Mouse (Mus musculus) heart, adult 11 months (tissue): Measurements from ENCODE around the gene Pld4.

ENCODE experiments used
- DNase-seq: peaks from one replicate; pipeline ENCODE4 v3.0.0; 2022

Pld4 gene

DNA sequence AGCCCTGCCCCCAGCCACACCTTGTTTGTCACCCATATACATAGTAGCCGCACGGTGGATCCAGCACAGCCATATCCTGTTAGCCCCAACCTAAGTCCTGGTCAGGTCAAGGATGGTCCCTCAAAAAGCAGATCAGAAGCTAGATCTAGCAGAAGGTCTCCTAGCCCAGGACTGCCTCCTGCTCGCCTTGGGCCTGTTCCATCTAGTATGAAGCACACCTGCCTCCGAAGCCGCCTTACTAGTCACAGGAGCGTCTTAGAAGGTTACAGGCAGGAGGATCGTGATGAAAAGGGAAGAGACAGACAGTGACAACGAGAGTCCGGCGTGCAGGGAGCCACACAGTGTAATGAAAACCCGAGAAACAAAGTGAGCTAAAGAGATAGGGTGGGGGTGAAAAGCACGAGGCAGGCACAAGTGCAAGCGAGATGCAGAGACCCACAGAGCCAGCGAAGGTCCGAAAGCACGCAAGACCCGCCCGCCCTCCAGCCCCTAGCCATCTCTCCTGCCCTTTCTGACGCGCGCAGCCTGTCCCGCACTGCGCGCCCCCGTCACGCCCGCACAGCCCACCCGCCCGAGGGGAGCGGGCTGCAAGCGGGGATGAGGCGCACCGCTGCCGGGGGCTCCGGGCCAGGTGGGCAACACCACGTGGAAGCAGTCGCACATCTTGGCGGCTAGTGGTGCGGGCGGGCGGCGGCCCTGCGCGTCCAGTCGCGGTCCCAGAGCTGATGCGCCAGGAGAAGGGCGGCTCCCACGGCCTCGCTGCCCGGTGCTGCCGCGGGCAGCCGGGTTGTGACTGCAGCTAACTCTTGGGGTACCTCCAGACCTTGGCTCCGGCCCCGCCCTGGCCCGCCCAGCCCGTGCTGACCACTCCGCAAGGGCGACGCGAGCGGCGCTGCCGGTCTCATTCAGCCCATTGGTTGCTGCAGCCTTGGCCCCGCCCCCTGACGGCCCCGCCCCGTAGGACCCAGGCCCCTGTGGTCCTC, 41.7 kb downstream of the Pld4 start, which contains the start of gene Ahnak2:
Ahnak2 (minus strand) TSS at position 794 of the 983 bp plus-strand sequence.
- peak; percentile 93 for DNase-seq

DNA sequence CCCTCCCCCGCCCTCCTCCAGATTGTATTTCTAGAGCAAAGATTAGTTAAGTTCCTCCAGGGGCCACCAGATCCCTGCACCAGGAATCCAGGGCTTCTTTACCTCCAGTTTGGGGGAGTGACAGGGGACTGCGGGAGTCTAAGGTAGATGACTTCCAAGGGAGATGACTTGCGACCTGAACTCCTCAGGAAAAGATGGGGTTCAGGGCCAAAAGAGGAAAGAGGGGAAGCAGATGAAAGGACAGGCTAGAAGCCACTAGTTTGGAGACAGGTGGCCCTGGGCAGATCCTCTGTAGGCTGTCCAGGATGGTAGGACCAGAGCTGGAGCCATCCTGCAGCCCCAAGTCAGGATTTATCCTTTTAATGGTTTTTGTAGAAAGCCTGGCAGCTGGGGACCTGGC, 42.5 kb downstream of the Pld4 start:
- peak; percentile 82 for DNase-seq

DNA sequence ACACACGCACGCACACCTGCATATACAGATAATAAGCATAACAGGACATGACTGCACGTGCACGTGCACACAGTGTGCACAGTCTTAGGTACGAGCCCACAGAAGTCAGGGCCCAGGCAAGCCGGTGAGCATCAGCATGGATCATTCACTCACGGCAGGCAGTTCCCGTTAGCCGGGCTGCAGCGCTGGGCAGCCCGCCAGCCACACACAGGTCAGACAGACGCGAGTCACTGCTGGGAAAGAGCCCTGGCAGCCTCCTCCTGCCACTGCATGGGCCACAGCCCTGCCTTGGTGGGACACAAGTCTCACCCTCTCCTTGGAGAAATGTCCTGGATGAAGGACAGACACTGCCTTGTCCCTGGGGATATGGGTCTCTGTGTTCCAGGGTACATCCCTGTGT, 43.6 kb downstream of the Pld4 start:
- no peak for DNase-seq

DNA sequence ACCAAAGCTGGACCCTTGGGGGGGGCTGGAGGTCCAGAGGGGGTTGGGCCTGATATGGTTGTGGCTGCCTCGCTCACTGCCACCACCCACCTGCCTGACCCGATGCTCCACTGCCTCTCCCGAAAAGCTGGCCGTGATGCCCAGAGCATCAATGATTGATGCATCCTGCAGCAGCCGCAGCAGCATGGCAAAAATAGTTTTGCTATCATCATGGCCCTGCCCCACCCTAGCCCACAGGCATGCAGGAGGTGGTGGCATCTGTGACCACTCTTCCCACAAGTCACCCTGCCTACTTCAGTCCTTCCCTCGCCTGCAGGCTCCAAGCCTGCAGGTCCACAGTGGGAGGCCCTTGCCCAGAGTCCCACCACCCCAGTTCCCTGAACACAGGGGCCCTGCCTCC, 45.6 kb downstream of the Pld4 start:
- DNase-seq: no peak

DNA sequence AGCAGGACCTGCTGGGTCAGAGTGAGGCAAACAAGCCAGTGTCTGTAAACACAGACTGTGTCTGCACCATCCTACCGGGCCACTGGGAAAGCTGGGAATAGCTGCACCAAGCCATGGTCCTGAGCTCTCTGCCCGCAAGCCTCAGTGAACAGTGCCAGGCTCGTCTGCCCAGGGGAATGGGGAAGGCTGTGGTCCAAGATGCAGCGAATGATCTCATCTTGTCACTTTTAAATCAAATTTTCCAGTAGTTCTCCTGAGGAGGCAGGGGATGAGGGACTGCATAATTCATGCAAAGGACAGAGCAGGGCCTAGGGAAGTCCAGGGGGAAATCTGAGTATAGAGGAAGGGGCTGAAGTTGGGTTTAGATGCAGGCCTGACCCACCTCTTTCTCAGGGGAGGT, 47.3 kb downstream of the Pld4 start:
- peak; percentile 83 for DNase-seq

DNA sequence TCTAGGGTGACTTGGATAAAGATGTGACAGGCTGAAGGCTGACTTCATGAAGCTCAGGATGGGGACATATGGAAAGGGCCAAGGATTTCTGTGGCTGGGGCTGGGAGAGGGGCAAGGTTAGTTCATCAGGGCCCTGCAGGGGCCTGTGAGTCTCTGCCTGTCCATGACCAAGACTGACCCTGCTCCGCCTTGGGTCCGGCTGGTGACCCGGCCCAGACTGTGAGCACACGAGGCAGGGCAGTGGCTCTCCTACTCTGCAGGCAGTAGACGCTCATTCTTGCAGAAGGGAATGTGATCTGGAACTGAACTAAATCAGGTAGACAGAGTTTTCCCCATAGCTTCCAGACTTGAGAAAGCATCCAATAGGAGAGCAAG, 47.7 kb downstream of the Pld4 start:
- DNase-seq: no peak

DNA sequence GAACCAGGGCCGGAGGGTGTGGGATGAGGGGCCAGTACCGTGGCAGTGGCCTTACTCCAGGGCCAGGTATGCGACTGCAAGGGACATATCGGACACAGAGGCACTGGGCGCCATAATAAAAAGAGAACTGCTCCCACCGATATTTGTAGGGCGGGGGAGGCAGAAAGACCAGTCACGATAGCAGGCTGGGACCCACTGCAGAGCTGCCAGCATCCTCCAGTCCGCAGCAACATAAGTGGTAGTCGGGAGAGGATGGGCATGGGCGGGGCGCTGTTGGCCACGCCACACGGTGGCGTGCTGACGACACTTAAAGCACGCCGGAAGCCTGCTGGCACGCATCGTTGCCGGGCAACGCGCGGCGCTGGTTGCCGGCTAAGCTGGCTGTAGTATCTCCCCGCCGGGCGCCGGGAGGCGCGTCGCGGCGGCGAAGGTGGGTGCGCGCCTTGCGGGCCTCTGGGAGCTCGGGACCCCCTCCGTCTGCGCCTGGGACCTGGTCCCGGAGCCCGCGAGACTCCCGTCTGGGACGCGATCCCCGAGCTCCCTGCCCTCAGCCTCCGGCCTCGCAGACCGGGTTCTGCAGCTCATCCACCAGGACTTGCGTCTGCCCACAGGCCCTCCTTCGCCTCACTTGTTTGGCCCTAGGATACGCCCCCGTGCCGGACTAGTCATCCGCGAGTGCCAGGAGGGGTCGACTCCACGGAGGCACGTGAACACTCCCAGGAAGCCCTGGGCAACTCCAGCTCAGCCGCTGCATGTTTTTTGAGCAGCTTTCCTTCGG, 48.3 kb downstream of the Pld4 start, which contains the start of gene Clba1:
Clba1 (plus strand) TSS at position 351 of the 778 bp plus-strand sequence.
- peak; percentile 99 for DNase-seq

DNA sequence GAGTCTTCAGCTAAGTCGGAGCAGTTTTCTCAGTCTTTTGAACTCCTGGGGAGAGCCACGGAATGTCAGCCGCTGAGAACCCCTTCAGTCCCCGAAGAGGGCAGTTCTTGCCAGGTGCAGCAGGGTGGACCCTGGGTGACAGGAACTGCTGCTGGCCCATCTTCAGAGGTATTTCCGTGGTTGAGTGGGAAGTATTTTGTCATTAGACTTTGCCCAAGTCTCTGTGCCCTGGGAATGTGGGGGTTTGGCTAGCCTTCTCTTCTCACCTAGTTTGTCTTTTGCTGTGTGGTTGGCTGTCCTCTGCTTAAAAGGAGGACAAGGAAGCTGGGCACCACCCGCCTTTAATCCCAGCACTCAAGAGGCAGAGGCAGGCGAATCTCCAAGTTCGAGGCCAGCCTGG, 49.2 kb downstream of the Pld4 start:
- DNase-seq: peak; percentile 92

DNA sequence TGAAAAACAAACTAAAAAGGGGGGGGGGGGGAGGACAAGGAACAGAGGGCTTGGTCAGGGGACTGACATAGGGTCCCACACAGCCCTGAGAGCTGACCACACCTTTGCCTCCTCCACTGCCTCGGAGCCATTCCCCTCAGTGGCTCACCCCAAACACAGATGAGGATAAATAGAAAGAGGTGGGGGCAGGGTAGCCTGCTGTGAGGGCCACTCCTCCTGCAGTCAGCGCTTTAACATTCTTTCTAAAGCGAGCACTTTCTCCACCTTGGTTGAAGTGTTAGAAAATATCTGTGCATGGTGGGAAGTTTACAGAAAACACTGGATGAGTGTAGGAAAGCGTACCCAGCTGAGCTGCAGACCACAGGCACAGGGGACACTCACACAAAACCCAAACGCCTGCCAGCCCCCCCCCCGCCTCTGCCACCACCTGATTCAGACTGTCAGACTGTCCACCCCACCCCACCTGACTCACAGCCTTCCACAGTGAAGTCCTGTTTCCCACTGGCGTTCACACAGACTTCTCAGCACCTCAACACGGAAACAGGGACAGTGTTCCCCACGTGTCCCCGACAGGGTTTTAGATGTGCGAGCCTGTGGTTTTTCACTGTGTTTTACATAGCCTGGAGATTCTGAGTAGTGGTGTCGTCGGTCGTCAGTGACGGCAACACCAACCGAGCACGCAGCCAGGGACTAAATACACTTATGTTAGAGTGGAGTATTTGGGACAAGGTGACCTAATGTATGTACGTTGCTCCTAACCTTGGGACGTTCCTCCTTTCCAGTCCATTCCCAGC, 49.8 kb downstream of the Pld4 start:
- DNase-seq: peak; percentile 75

DNA sequence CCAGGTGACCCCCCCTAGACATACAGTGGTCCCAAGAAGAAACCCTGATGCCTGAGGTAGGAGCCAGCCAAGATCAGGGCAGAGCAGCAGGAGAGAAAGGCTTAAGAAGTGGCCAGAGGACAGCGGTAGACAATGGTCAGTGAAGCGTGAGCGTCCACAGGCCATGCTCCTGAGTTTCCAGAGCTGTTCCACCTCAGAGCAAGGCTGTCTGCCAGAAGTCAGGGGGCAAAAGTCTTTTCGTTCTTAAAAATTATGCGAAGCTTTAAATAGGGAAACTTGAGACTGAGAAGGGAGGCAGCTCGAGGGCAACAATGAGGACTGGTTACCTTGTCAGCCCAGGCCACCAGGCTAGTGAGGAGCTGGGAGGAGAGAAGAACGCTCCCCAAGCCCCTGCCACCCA, 52.9 kb downstream of the Pld4 start:
- no peak for DNase-seq

DNA sequence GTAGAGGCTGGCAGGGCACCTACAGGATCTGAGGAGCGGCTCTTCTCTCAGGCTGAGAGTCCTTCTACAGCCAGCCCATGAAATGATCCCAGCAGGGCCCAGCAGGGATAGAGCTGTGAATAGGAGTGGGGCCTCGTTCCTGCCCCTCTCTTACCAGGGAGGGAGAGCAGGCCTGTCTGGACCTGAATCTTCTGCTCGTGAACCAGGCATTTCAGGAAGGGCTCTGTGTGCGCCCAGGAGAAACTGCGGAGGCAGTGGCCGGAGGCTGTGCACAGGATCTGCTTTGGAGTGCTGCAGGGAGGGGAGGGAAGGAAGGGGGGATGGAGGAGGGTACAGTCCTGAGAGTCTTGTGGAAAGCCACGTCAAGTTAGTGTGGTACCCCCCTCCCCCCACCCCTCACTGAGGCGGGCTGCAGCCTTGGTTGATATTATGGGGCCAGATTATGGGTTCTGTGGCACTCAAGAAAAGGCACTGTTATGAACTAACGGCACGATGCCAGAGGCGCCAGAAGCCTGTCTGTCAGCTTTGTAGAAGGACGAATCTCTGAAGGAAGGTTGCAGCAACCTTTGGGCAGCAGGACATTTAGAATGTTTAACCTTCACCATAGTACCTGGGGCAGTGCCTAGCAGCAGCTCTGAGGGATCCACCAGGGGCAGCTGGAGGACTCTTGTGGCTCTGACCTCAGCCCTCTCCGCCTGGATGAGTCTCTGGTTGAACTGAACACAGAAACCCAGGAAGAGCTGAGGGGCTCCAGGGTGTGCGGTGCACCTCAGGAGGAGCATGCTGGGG, 54.4 kb downstream of the Pld4 start:
- peak; percentile 84 for DNase-seq

DNA sequence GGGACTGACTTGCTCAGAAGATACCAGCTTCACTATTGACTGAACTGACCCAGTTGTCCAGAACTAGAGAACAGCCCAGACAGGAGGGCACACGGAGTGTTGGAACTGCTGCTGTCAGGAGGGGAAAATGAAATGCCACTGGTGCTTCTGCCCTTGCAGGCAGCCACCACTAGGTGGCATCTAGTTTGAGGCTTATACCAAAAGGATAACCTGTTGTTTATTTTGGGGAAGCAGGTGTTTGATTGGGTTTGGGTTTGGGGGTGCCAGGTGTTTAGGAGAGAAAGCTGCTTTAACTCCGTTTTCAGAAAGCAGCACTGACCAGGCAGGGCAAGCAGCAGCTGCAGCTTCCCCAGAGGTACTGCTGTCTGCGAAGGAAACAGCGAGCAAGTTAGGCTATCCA, 55.8 kb downstream of the Pld4 start:
- peak; percentile 89 for DNase-seq

DNA sequence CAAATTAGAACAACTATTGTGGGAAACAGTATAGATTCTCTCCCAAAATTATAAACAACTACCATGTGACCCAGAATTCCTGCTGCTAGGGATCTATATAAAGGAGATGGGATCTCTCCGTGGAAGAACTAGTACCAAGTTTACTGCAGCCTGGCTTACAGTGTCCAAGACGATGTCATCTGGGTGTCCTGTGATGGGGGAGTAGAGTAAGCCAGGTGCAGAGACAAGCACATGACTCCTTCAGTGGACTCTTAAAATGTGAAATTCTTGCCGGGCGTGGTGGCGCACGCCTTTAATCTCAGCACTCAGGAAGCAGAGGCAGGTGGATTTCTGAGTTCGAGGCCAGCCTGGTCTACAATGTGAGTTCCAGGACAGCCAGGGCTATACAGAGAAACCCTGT, 56.4 kb downstream of the Pld4 start:
- peak; percentile 88 for DNase-seq
